Mouse (Mus musculus) forebrain, embryonic 14.5 days (tissue): ENCODE data around the gene 4930595D18Rik. TPM values are rescaled to one million over a fixed set of nuclear protein-coding genes. Genes with fewer than 3 reads are reported as not detected.

Experiments used
- ATAC-seq: fragments of 200-750 bp; cut with Nextera tagmentation; 2 replicates; pipeline ENCODE4 v1.8.0; 2017; ENCODE audit warnings: mild to moderate bottlenecking, moderate library complexity
- DNase-seq: peaks from one replicate; pipeline ENCODE4 v3.0.0-alpha.2; 2015; ENCODE audit warnings: low spot score
- H3K27ac ChIP-seq: fragments of 300-500 bp; sonication (generic); 2 replicates; pipeline ENCODE4 v1.5.1; 2014; ENCODE audit warnings: low read depth, mild to moderate bottlenecking, control low read depth, low read length, moderate library complexity
- H3K27me3 ChIP-seq: fragments of 300-500 bp; sonication (generic); replicated peaks from 2 replicates; pipeline ENCODE4 v1.6.1; 2014; ENCODE audit warnings: low read length, control low read depth, mixed read lengths; ENCODE audit not compliant: control insufficient read depth, insufficient read depth
- H3K36me3 ChIP-seq: fragments of 300-500 bp; sonication (generic); 2 replicates; pipeline ENCODE4 v1.6.1; 2014; ENCODE audit warnings: low read length, control low read depth; ENCODE audit not compliant: control insufficient read depth, insufficient read depth
- H3K4me1 ChIP-seq: fragments of 300-500 bp; sonication (generic); 2 replicates; pipeline ENCODE4 v1.6.1; 2014; ENCODE audit warnings: antibody characterized with exemption, low read length, control low read depth; ENCODE audit not compliant: control insufficient read depth, insufficient read depth
- H3K4me2 ChIP-seq: fragments of 300-500 bp; sonication (generic); 2 replicates; pipeline ENCODE4 v1.6.1; 2014; ENCODE audit warnings: mild to moderate bottlenecking, control low read depth, low read length
- H3K4me3 ChIP-seq: fragments of 300-500 bp; sonication (generic); 2 replicates; pipeline ENCODE4 v1.5.1; 2014; ENCODE audit warnings: low read depth, low read length, control low read depth
- H3K9ac ChIP-seq: fragments of 300-500 bp; sonication (generic); 2 replicates; pipeline ENCODE4 v1.6.1; 2014; ENCODE audit warnings: mild to moderate bottlenecking, low read length, control low read depth, moderate library complexity
- H3K9me3 ChIP-seq: fragments of 300-500 bp; sonication (generic); replicated peaks from 2 replicates; pipeline ENCODE4 v1.6.1; 2016; ENCODE audit warnings: low read length, control low read depth, mixed read lengths; ENCODE audit not compliant: control insufficient read depth
- WGBS: fragments of 180-500 bp; shearing (Covaris S2); extraction: QIAGEN DNeasy Blood & Tissue Kit; methylation state at CpG from one replicate; pipeline ENCODE4 v1.1.7; 2014; 5-methylcytosine and 5-hydroxymethylcytosine counted together
- polyA plus RNA-seq: library from polyadenylated mRNA; unstranded; fragments of >200 nt; fragmentation: Nextera tagmentation; extraction: Ambion mirVana; gene quantifications from 2 replicates; pipeline ENCODE4 v1.2.1, GENCODE M21; 2014

The 4930595D18Rik gene
- polyA plus RNA-seq, 1 experiment from 2014 or later = not detected

- peak; percentile 92 for DNase-seq
- WGBS = 9% methylated on average over 16 of the region's 16 CpGs
Observed at GRCm38 (mm10) chr12:111162312-111163061, 21.8 kb downstream of the 4930595D18Rik start.

GRCm38 (mm10) chr12:111161943-111162311 is 22.4 kb downstream of the 4930595D18Rik start:
- Histone ChIP-seq H3K27me3 (no peaks in the 10 kb centered on the region), H3K4me2 (peak overlapping the region; percentile 43), H3K4me3 (no peak overlapping the region), H3K9me3 (no peaks in the 10 kb centered on the region), H3K9ac (peak overlapping the region; percentile 40), H3K27ac (peak overlapping the region; percentile 89), H3K36me3 (no peaks in the 10 kb centered on the region), H3K4me1 (peaks cover 23% of the 10 kb centered on the region)
- DNase-seq (no peak), ATAC-seq (no peak)
- WGBS = 39% methylated on average over 7 of the region's 7 CpGs

More at GRCm38 (mm10) chr12:111162312-111163061, 21.8 kb downstream of the 4930595D18Rik start:
- H3K4me3 ChIP-seq = peak overlapping the region; percentile 3; the same call in 1 of the 2 replicates
- H3K27me3 ChIP-seq = no peaks in the 10 kb centered on the region
- H3K4me2 ChIP-seq = peak overlapping the region; percentile 43
- H3K27ac ChIP-seq = peak overlapping the region; percentile 89
- ATAC-seq = peak; percentile 59
- H3K4me1 ChIP-seq = peaks cover 23% of the 10 kb centered on the region
- H3K36me3 ChIP-seq = no peaks in the 10 kb centered on the region
- no peaks in the 10 kb centered on the region for H3K9me3 ChIP-seq
- peak overlapping the region; percentile 40 for H3K9ac ChIP-seq

- ATAC-seq (no peak), DNase-seq (no peak)
- Histone ChIP-seq H3K9me3 (no peaks in the 10 kb centered on the region), H3K4me1 (peaks cover 23% of the 10 kb centered on the region), H3K36me3 (no peaks in the 10 kb centered on the region), H3K9ac (no peak overlapping the region), H3K27ac (no peak overlapping the region), H3K4me3 (no peak overlapping the region), H3K27me3 (no peaks in the 10 kb centered on the region), H3K4me2 (no peak overlapping the region)
- 94% methylated on average over 10 of the region's 10 CpGs for WGBS
Observed at GRCm38 (mm10) chr12:111160871-111161270, 23.4 kb downstream of the 4930595D18Rik start.

- H3K9me3 ChIP-seq = no peaks in the 10 kb centered on the region
- H3K27ac ChIP-seq = no peak overlapping the region
- no peak overlapping the region for H3K4me3 ChIP-seq
- peaks cover 23% of the 10 kb centered on the region for H3K4me1 ChIP-seq
- H3K27me3 ChIP-seq = no peaks in the 10 kb centered on the region
- ATAC-seq = no peak
- H3K36me3 ChIP-seq = no peaks in the 10 kb centered on the region
- no peak overlapping the region for H3K9ac ChIP-seq
- no peak overlapping the region for H3K4me2 ChIP-seq
- 80% methylated on average over 12 of the region's 12 CpGs for WGBS
- no peak for DNase-seq
Observed at GRCm38 (mm10) chr12:111159659-111160428, 24.4 kb downstream of the 4930595D18Rik start.

GRCm38 (mm10) chr12:111155756-111156155 is 28.5 kb downstream of the 4930595D18Rik start:
- Histone ChIP-seq H3K4me3 (no peak overlapping the region), H3K27ac (no peak overlapping the region), H3K4me1 (peaks cover 5% of the 10 kb centered on the region; the same call in 1 of the 2 replicates), H3K9me3 (no peaks in the 10 kb centered on the region), H3K36me3 (no peaks in the 10 kb centered on the region), H3K9ac (no peak overlapping the region), H3K4me2 (no peak overlapping the region), H3K27me3 (no peaks in the 10 kb centered on the region)
- WGBS = 88% methylated on average over 1 of the region's 1 CpGs
- ATAC-seq = no peak
- DNase-seq = no peak

- Histone ChIP-seq H3K27ac (no peak overlapping the region), H3K36me3 (no peaks in the 10 kb centered on the region), H3K4me2 (no peak overlapping the region), H3K9me3 (no peaks in the 10 kb centered on the region), H3K4me3 (no peak overlapping the region), H3K4me1 (peaks cover 5% of the 10 kb centered on the region; the same call in 1 of the 2 replicates), H3K9ac (no peak overlapping the region), H3K27me3 (no peaks in the 10 kb centered on the region)
- whole genome bisulfite sequencing = 90% methylated on average over 6 of the region's 6 CpGs
- DNase-seq (no peak), ATAC-seq (no peak)
Observed at GRCm38 (mm10) chr12:111154641-111155040, 29.6 kb downstream of the 4930595D18Rik start.

- no peak overlapping the region for H3K27ac ChIP-seq
- H3K4me2 ChIP-seq = no peak overlapping the region
- no peaks in the 10 kb centered on the region for H3K36me3 ChIP-seq
- H3K27me3 ChIP-seq = no peaks in the 10 kb centered on the region
- H3K4me1 ChIP-seq = peaks cover 5% of the 10 kb centered on the region; the same call in 1 of the 2 replicates
- H3K9ac ChIP-seq = no peak overlapping the region
- ATAC-seq = no peak
- DNase-seq = no peak
- no peak overlapping the region for H3K4me3 ChIP-seq
- no peaks in the 10 kb centered on the region for H3K9me3 ChIP-seq
- WGBS = 68% methylated on average over 5 of the region's 5 CpGs
Observed at GRCm38 (mm10) chr12:111153946-111154345, 30.3 kb downstream of the 4930595D18Rik start.

GRCm38 (mm10) chr12:111152981-111153710 is 31.1 kb downstream of the 4930595D18Rik start:
- no peak overlapping the region for H3K4me2 ChIP-seq
- 60% methylated on average over 7 of the region's 7 CpGs for WGBS
- peak overlapping the region; percentile 46; the same call in 1 of the 2 replicates for H3K27ac ChIP-seq
- DNase-seq (no peak), ATAC-seq (no peak)
- H3K9ac ChIP-seq = no peak overlapping the region
- peaks cover 5% of the 10 kb centered on the region; the same call in 1 of the 2 replicates for H3K4me1 ChIP-seq
- no peaks in the 10 kb centered on the region for H3K36me3 ChIP-seq
- H3K9me3 ChIP-seq = no peaks in the 10 kb centered on the region
- H3K4me3 ChIP-seq = no peak overlapping the region
- H3K27me3 ChIP-seq = no peaks in the 10 kb centered on the region
